Mouse (Mus musculus): ENCODE results near the gene Ovol2.

- TF ChIP-seq CTCF (IDR thresholded peaks at IDR 0.05) (no peak), EP300 (IDR thresholded peaks at IDR 0.05) (no peak)
Observed at GRCm38 (mm10) chr2:144280568-144280967, 51.4 kb downstream of the Ovol2 start.
